Comparison of ENCODE assay signal across 14 mouse cellular contexts in genomic region chr2:174748381-174748780, GRCm38 (mm10). TPM values are rescaled to one million over a fixed set of nuclear protein-coding genes. Genes with fewer than 3 reads are reported as not detected.
A peak's percentile ranks its signal among the peaks of the same experiment; 100 is the strongest.
DNase-seq lines count a peak whose midpoint lies in the region; ATAC-seq and TF ChIP-seq lines count a peak whose summit lies in the region.
"Had no signal": no experiment of that assay in that cellular context is flagged by ENCODE, and none has a peak within 500 bp of the region (broad histone marks: within the 10 kb centered on the region; RNA-seq: fewer than 3 reads in every experiment).

No protein-coding gene starts in this region.

- ATAC-seq in heart, embryonic 11.5 days (replicated peaks; ENCODE audit: insufficient number of reproducible peaks, low FRiP score, low TSS enrichment): 0 out of 2 replicates have a peak, but pooled peaks have one; percentile 14
- peak; percentile 55; the same call in 1 of the 2 replicates for ATAC-seq in liver, embryonic 16.5 days (ENCODE audit: low read depth)
- ATAC-seq in neural tube, embryonic 15.5 days (ENCODE audit: low FRiP score): no peak
- ATAC-seq in kidney, embryonic 14.5 days (ENCODE audit: low FRiP score, low TSS enrichment): no peak

- H3K9me3 ChIP-seq in heart, embryonic 11.5 days (replicated peaks; ENCODE audit: control insufficient read depth, low read length): no peaks in the 10 kb centered on the region
- no peaks in the 10 kb centered on the region for H3K9me3 ChIP-seq in liver, embryonic 16.5 days (replicated peaks; ENCODE audit: control insufficient read depth, low read length)
- no peaks in the 10 kb centered on the region for H3K9me3 ChIP-seq in neural tube, embryonic 15.5 days (replicated peaks)
- no peaks in the 10 kb centered on the region for H3K9me3 ChIP-seq in kidney, embryonic 14.5 days (ENCODE audit: control insufficient read depth, low read length)
- H3K9me3 ChIP-seq: limb, embryonic 12.5 days had no signal

- H3K27me3 ChIP-seq in heart, embryonic 11.5 days (ENCODE audit: control insufficient read depth, insufficient read depth, low read length): no peaks in the 10 kb centered on the region
- H3K27me3 ChIP-seq in liver, embryonic 16.5 days (ENCODE audit: control insufficient read depth, insufficient read depth, low read depth, low read length): no peaks in the 10 kb centered on the region
- no peaks in the 10 kb centered on the region for H3K27me3 ChIP-seq in neural tube, embryonic 15.5 days (replicated peaks)
- H3K27me3 ChIP-seq in kidney, adult 2 months (replicated peaks; ENCODE audit: control insufficient read depth, insufficient read depth, low read length): no peaks in the 10 kb centered on the region
- H3K27me3 ChIP-seq in kidney, embryonic 14.5 days (ENCODE audit: control insufficient read depth, insufficient read depth, low read length): no peaks in the 10 kb centered on the region
- H3K27me3 ChIP-seq: limb, embryonic 12.5 days had no signal

- no peak overlapping the region for H3K9ac ChIP-seq in heart, embryonic 11.5 days (ENCODE audit: low read depth, low read length)
- H3K9ac ChIP-seq in liver, embryonic 16.5 days (ENCODE audit: low read depth, low read length): no peak overlapping the region
- no peak overlapping the region for H3K9ac ChIP-seq in neural tube, embryonic 15.5 days (replicated peaks)
- H3K9ac ChIP-seq in kidney, embryonic 14.5 days (ENCODE audit: low read depth, low read length): no peak overlapping the region
- H3K9ac ChIP-seq: limb, embryonic 12.5 days had no signal

- no peaks in the 10 kb centered on the region for H3K36me3 ChIP-seq in heart, embryonic 11.5 days (ENCODE audit: control insufficient read depth, insufficient read depth, low read length)
- H3K36me3 ChIP-seq in liver, embryonic 16.5 days (ENCODE audit: control insufficient read depth, insufficient read depth): no peaks in the 10 kb centered on the region
- no peaks in the 10 kb centered on the region for H3K36me3 ChIP-seq in neural tube, embryonic 15.5 days
- no peaks in the 10 kb centered on the region for H3K36me3 ChIP-seq in kidney, adult 2 months (ENCODE audit: control insufficient read depth, insufficient read depth, low read length)
- no peaks in the 10 kb centered on the region for H3K36me3 ChIP-seq in kidney, embryonic 14.5 days (ENCODE audit: control insufficient read depth, insufficient read depth, low read length)
- H3K36me3 ChIP-seq: limb, embryonic 12.5 days had no signal

- no peaks in the 10 kb centered on the region for H3K4me1 ChIP-seq in heart, embryonic 11.5 days (ENCODE audit: control insufficient read depth, insufficient read depth, low read length)
- H3K4me1 ChIP-seq in liver, embryonic 16.5 days (ENCODE audit: control insufficient read depth, low read depth, low read length): no peaks in the 10 kb centered on the region
- H3K4me1 ChIP-seq in neural tube, embryonic 15.5 days: no peaks in the 10 kb centered on the region
- H3K4me1 ChIP-seq in kidney, adult 2 months (ENCODE audit: control insufficient read depth, insufficient read depth, low read length): no peaks in the 10 kb centered on the region
- no peaks in the 10 kb centered on the region for H3K4me1 ChIP-seq in kidney, embryonic 14.5 days (ENCODE audit: control insufficient read depth, insufficient read depth, low read length)

- TF ChIP-seq CTCF in kidney, adult 2 months (conservative IDR thresholded peaks at IDR 0.05; ENCODE audit: insufficient read depth, insufficient read length, low read depth, low read length): no peak

- no peak for TF ChIP-seq POLR2A in kidney, adult 2 months (IDR thresholded peaks at IDR 0.05; ENCODE audit: low read depth, low read length)

- H3K4me2 ChIP-seq in heart, embryonic 11.5 days: peak overlapping the region; percentile 10; the same call in 1 of the 2 replicates
- no peak overlapping the region for H3K4me2 ChIP-seq in liver, embryonic 16.5 days (ENCODE audit: low read depth, low read length)
- no peak overlapping the region for H3K4me2 ChIP-seq in neural tube, embryonic 15.5 days
- H3K4me2 ChIP-seq in kidney, embryonic 14.5 days (replicated peaks; ENCODE audit: low read depth, low read length): no peak overlapping the region
- H3K4me2 ChIP-seq: limb, embryonic 12.5 days had no signal

- H3K27ac ChIP-seq in heart, embryonic 11.5 days (ENCODE audit: low read depth, low read length): no peak overlapping the region
- H3K27ac ChIP-seq in liver, embryonic 16.5 days (ENCODE audit: low read length): no peak overlapping the region
- no peak overlapping the region for H3K27ac ChIP-seq in neural tube, embryonic 15.5 days (replicated peaks)
- H3K27ac ChIP-seq in kidney, adult 2 months (ENCODE audit: insufficient read depth, low read depth, low read length): no peak overlapping the region
- H3K27ac ChIP-seq in kidney, embryonic 14.5 days (ENCODE audit: low read depth, low read length): no peak overlapping the region
- H3K27ac ChIP-seq: limb, embryonic 12.5 days had no signal

- H3K4me3 ChIP-seq in heart, embryonic 11.5 days (ENCODE audit: low read depth, low read length): no peak overlapping the region
- H3K4me3 ChIP-seq in liver, embryonic 16.5 days (ENCODE audit: low read depth, low read length): no peak overlapping the region
- no peak overlapping the region for H3K4me3 ChIP-seq in neural tube, embryonic 15.5 days (replicated peaks)
- no peak overlapping the region for H3K4me3 ChIP-seq in kidney, adult 2 months (ENCODE audit: insufficient read depth, low read depth, low read length)
- no peak overlapping the region for H3K4me3 ChIP-seq in kidney, embryonic 14.5 days (ENCODE audit: low read length)
- H3K4me3 ChIP-seq: limb, embryonic 12.5 days had no signal

- WGBS in heart, embryonic 11.5 days (ENCODE audit: insufficient replicate concordance): 67% methylated on average over 8 of the region's 8 CpGs
- 50% methylated on average over 8 of the region's 8 CpGs for WGBS in liver, embryonic 16.5 days (ENCODE audit: insufficient replicate concordance)
- WGBS in neural tube, embryonic 15.5 days: 81% methylated on average over 8 of the region's 8 CpGs
- 64% methylated on average over 8 of the region's 8 CpGs for WGBS in kidney, adult 2 months
- WGBS in kidney, embryonic 14.5 days: 77% methylated on average over 8 of the region's 8 CpGs

- intact Hi-C loops in heart, postnatal 36 days (cut with DNase I): no loop called here

- no peak for DNase-seq in heart, postnatal 36 days
- DNase-seq in testis, postnatal 14 days (ENCODE audit: low spot score): peak; percentile 7
- DNase-seq in testis, postnatal 10 days (ENCODE audit: low spot score): no peak
- no peak for DNase-seq in kidney, adult 2 months
- DNase-seq: adrenal gland, adult 8-10 months; heart, postnatal 10 days; kidney, adult 9 months; layer of hippocampus, postnatal 36 days; spleen, adult 18-20 months had no signal

RNA-seq across cellular contexts. Expression of gene Edn3, which starts 12.0 kb away (rescaled TPM):
- polyA plus RNA-seq in heart, embryonic 11.5 days (2014; fragmentation: Nextera tagmentation; extraction: Ambion mirVana): 1.4 TPM in 2 replicates
- total RNA-seq in heart, postnatal 36 days (2021): under 1 TPM; 0.44 to 0.68 TPM
- polyA plus RNA-seq in liver, embryonic 16.5 days (2015; fragmentation: Nextera tagmentation; extraction: Ambion mirVana): 0.26 and 0.39 TPM in 2 replicates
- polyA plus RNA-seq in neural tube, embryonic 15.5 days (2015; fragmentation: Nextera tagmentation; extraction: Ambion mirVana): 4.7 and 11.0 TPM in 2 replicates
- polyA plus RNA-seq in kidney, adult 2 months (2012; rRNA removed): 3.7 and 3.9 TPM in 2 replicates
- 4.7 and 6.3 TPM in 2 replicates for polyA plus RNA-seq in kidney, embryonic 14.5 days (2014; fragmentation: Nextera tagmentation; extraction: Ambion mirVana)

Comparison
In these comparisons a context has a peak if more than half of its experiments do, and no peak if none do; other contexts are left out.
1. ATAC-seq: peak in heart, embryonic 11.5 days (single experiment) and liver, embryonic 16.5 days (single experiment); none in neural tube, embryonic 15.5 days (single experiment) and kidney, embryonic 14.5 days (single experiment).